Mouse (Mus musculus): ENCODE measurements around the gene Smyd1. TPM values are rescaled to one million over a fixed set of nuclear protein-coding genes. Genes with fewer than 3 reads are reported as not detected.

Smyd1 gene
- polyA plus RNA-seq, 2 experiments: 19.1 to 26.3 TPM

GRCm38 (mm10) chr6:71239069-71239750, 82.8 kb downstream of the Smyd1 start:
- Histone ChIP-seq H3K9ac (ENCODE audit: low read depth, low read length, severe bottlenecking) (no peak overlapping the region), H3K36me3 (ENCODE audit: control insufficient read depth, insufficient read depth, low read length) (no peaks in the 10 kb centered on the region), H3K27me3 (ENCODE audit: control insufficient read depth, insufficient read depth, low read length) (no peaks in the 10 kb centered on the region), H3K27ac (replicated peaks; ENCODE audit: low read depth, low read length) (no peak overlapping the region), H3K4me2 (replicated peaks; ENCODE audit: low read depth, low read length, severe bottlenecking) (no peak overlapping the region), H3K4me1 (ENCODE audit: control insufficient read depth, insufficient read depth, low read length) (0 out of 2 replicates have a peak, but pooled peaks cover 2% of the 10 kb centered on the region), H3K9me3 (ENCODE audit: control insufficient read depth, low read length) (no peaks in the 10 kb centered on the region), H3K4me3 (replicated peaks; ENCODE audit: low read length) (no peak overlapping the region)
- 72% methylated on average over 26 of the region's 26 CpGs for WGBS
- no peak for TF ChIP-seq POLR2A (IDR thresholded peaks at IDR 0.05; ENCODE audit: borderline replicate concordance, extremely low read depth, insufficient read depth, insufficient read length)
- DNase-seq (ENCODE audit: low spot score) (no peak), ATAC-seq (ENCODE audit: low FRiP score, low read depth) (no peak)

GRCm38 (mm10) chr6:71237031-71237431, 85.0 kb downstream of the Smyd1 start:
- Histone ChIP-seq H3K27ac (replicated peaks; ENCODE audit: low read depth, low read length) (no peak overlapping the region), H3K36me3 (ENCODE audit: control insufficient read depth, insufficient read depth, low read length) (no peaks in the 10 kb centered on the region), H3K27me3 (ENCODE audit: control insufficient read depth, insufficient read depth, low read length) (no peaks in the 10 kb centered on the region), H3K9me3 (ENCODE audit: control insufficient read depth, low read length) (no peaks in the 10 kb centered on the region), H3K9ac (ENCODE audit: low read depth, low read length, severe bottlenecking) (no peak overlapping the region), H3K4me3 (replicated peaks; ENCODE audit: low read length) (no peak overlapping the region), H3K4me1 (ENCODE audit: control insufficient read depth, insufficient read depth, low read length) (0 out of 2 replicates have a peak, but pooled peaks cover 2% of the 10 kb centered on the region), H3K4me2 (replicated peaks; ENCODE audit: low read depth, low read length, severe bottlenecking) (no peak overlapping the region)
- 80% methylated on average over 6 of the region's 6 CpGs for WGBS
- DNase-seq (ENCODE audit: low spot score) (no peak), ATAC-seq (ENCODE audit: low FRiP score, low read depth) (no peak)
- no peak for TF ChIP-seq POLR2A (IDR thresholded peaks at IDR 0.05; ENCODE audit: borderline replicate concordance, extremely low read depth, insufficient read depth, insufficient read length)

- no peaks in the 10 kb centered on the region for H3K36me3 ChIP-seq (ENCODE audit: control insufficient read depth, insufficient read depth, low read length)
- DNase-seq (ENCODE audit: low spot score) (no peak), ATAC-seq (ENCODE audit: low FRiP score, low read depth) (no peak)
- WGBS: 78% methylated on average over 6 of the region's 6 CpGs
- H3K4me3 ChIP-seq (replicated peaks; ENCODE audit: low read length): no peak overlapping the region
- H3K27me3 ChIP-seq (ENCODE audit: control insufficient read depth, insufficient read depth, low read length): no peaks in the 10 kb centered on the region
- H3K4me1 ChIP-seq (ENCODE audit: control insufficient read depth, insufficient read depth, low read length): 0 out of 2 replicates have a peak, but pooled peaks cover 2% of the 10 kb centered on the region
- no peak overlapping the region for H3K9ac ChIP-seq (ENCODE audit: low read depth, low read length, severe bottlenecking)
- no peaks in the 10 kb centered on the region for H3K9me3 ChIP-seq (ENCODE audit: control insufficient read depth, low read length)
- no peak overlapping the region for H3K4me2 ChIP-seq (replicated peaks; ENCODE audit: low read depth, low read length, severe bottlenecking)
- H3K27ac ChIP-seq (replicated peaks; ENCODE audit: low read depth, low read length): no peak overlapping the region
- TF ChIP-seq POLR2A (IDR thresholded peaks at IDR 0.05; ENCODE audit: borderline replicate concordance, extremely low read depth, insufficient read depth, insufficient read length): no peak
These were observed 85.5 kb downstream of the Smyd1 start for GRCm38 (mm10) chr6:71236506-71236905.

GRCm38 (mm10) chr6:71235944-71236343, 86.1 kb downstream of the Smyd1 start:
- Histone ChIP-seq H3K4me3 (replicated peaks; ENCODE audit: low read length) (no peak overlapping the region), H3K36me3 (ENCODE audit: control insufficient read depth, insufficient read depth, low read length) (no peaks in the 10 kb centered on the region), H3K4me1 (ENCODE audit: control insufficient read depth, insufficient read depth, low read length) (0 out of 2 replicates have a peak, but pooled peaks cover 2% of the 10 kb centered on the region), H3K27ac (replicated peaks; ENCODE audit: low read depth, low read length) (no peak overlapping the region), H3K9me3 (ENCODE audit: control insufficient read depth, low read length) (no peaks in the 10 kb centered on the region), H3K27me3 (ENCODE audit: control insufficient read depth, insufficient read depth, low read length) (no peaks in the 10 kb centered on the region), H3K9ac (ENCODE audit: low read depth, low read length, severe bottlenecking) (no peak overlapping the region), H3K4me2 (replicated peaks; ENCODE audit: low read depth, low read length, severe bottlenecking) (no peak overlapping the region)
- ATAC-seq (ENCODE audit: low FRiP score, low read depth) (no peak), DNase-seq (ENCODE audit: low spot score) (no peak)
- WGBS: 63% methylated on average over 3 of the region's 3 CpGs
- no peak for TF ChIP-seq POLR2A (IDR thresholded peaks at IDR 0.05; ENCODE audit: borderline replicate concordance, extremely low read depth, insufficient read depth, insufficient read length)

GRCm38 (mm10) chr6:71235121-71235520, 86.9 kb downstream of the Smyd1 start:
- Histone ChIP-seq H3K27ac (replicated peaks; ENCODE audit: low read depth, low read length) (no peak overlapping the region), H3K36me3 (ENCODE audit: control insufficient read depth, insufficient read depth, low read length) (no peaks in the 10 kb centered on the region), H3K9ac (ENCODE audit: low read depth, low read length, severe bottlenecking) (no peak overlapping the region), H3K4me1 (ENCODE audit: control insufficient read depth, insufficient read depth, low read length) (0 out of 2 replicates have a peak, but pooled peaks cover 2% of the 10 kb centered on the region), H3K4me2 (replicated peaks; ENCODE audit: low read depth, low read length, severe bottlenecking) (no peak overlapping the region), H3K27me3 (ENCODE audit: control insufficient read depth, insufficient read depth, low read length) (no peaks in the 10 kb centered on the region), H3K4me3 (replicated peaks; ENCODE audit: low read length) (no peak overlapping the region), H3K9me3 (ENCODE audit: control insufficient read depth, low read length) (no peaks in the 10 kb centered on the region)
- 81% methylated on average over 13 of the region's 13 CpGs for WGBS
- DNase-seq (ENCODE audit: low spot score) (no peak), ATAC-seq (ENCODE audit: low FRiP score, low read depth) (no peak)
- no peak for TF ChIP-seq POLR2A (IDR thresholded peaks at IDR 0.05; ENCODE audit: borderline replicate concordance, extremely low read depth, insufficient read depth, insufficient read length)

All from limb, embryonic 14.5 days (tissue).